Mouse (Mus musculus): Measurements from ENCODE around the gene Cltc. TPM values are rescaled to one million over a fixed set of nuclear protein-coding genes. Genes with fewer than 3 reads are reported as not detected.

Cltc gene
- polyA plus RNA-seq, 1 experiment from 2014 or later = 172 TPM

DNA sequence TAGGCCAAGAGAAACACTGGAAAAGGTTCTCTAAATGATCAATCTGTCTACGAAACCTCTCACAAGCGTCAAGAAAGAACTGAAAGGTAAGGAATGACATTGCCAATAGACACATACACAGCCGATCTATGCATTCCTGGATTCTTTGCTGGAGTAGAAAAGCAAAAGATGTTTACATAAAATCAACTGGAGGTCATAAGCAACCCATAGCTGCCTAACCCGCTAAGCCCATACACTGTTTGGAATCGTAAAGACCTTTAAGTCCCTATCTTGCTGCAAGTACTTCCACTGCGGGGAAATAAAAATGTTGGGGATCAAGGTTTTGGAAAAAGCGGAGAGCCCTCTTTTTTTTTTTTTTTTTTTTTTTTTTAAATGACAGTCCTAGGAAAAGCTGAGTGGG lies 74.5 kb downstream of the Cltc start:
- peaks cover 10% of the 10 kb centered on the region for H3K36me3 ChIP-seq (ENCODE audit: control insufficient read depth, insufficient read depth, low read length)
- H3K27me3 ChIP-seq (ENCODE audit: control insufficient read depth, insufficient read depth, low read length) = no peaks in the 10 kb centered on the region
- H3K9ac ChIP-seq (ENCODE audit: low read length) = peak overlapping the region; percentile 88
- WGBS = 35% methylated on average over 7 of the region's 7 CpGs
- peak overlapping the region; percentile 68 for H3K4me2 ChIP-seq (ENCODE audit: low read length)
- H3K27ac ChIP-seq (replicated peaks in 1 of 2; ENCODE audit: control insufficient read depth in 1 of 2, insufficient read depth in 1 of 2, low read depth in 2 of 2, low read length in 2 of 2) = no peak overlapping the region
- no peak for ATAC-seq (ENCODE audit: insufficient number of reproducible peaks, insufficient read depth, low FRiP score, low read depth)
- H3K4me1 ChIP-seq (ENCODE audit: control insufficient read depth in 2 of 2, insufficient read depth in 2 of 2, low read length in 2 of 2) = peaks cover 2 to 26% of the 10 kb centered on the region in 2 experiments
- no peaks in the 10 kb centered on the region for H3K9me3 ChIP-seq (ENCODE audit: control insufficient read depth, low read length)
- peak overlapping the region; percentile 75 to 77 for H3K4me3 ChIP-seq (ENCODE audit: control insufficient read depth in 1 of 2, insufficient read depth in 1 of 2, low read depth in 1 of 2, low read length in 2 of 2)

DNA sequence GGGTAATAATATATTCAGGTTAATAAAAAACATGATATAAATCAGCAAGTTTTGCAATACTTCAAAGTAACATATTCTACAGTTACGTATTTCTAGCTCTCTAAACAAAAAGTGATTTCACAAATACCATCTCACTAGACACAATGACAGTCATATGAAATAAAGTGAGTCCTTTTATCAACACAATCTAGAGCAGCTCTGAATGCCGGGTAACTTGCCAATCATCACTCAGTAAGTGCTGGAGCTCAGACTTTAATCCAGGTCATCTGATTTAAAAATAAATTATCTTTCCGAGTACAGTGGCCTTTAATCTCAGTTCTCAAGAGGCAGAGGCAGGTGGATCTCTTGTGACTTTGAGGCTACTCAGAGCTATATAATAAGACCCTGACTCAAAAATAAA lies 75.9 kb downstream of the Cltc start:
- Histone ChIP-seq H3K4me2 (ENCODE audit: low read length) (no peak overlapping the region), H3K36me3 (ENCODE audit: control insufficient read depth, insufficient read depth, low read length) (no peaks in the 10 kb centered on the region), H3K27me3 (ENCODE audit: control insufficient read depth, insufficient read depth, low read length) (no peaks in the 10 kb centered on the region), H3K27ac (replicated peaks in 1 of 2; ENCODE audit: control insufficient read depth in 1 of 2, insufficient read depth in 1 of 2, low read depth in 2 of 2, low read length in 2 of 2) (no peak overlapping the region), H3K4me1 (ENCODE audit: control insufficient read depth in 2 of 2, insufficient read depth in 2 of 2, low read length in 2 of 2) (peaks cover 2 to 26% of the 10 kb centered on the region in 2 experiments), H3K9me3 (ENCODE audit: control insufficient read depth, low read length) (no peaks in the 10 kb centered on the region), H3K4me3 (ENCODE audit: control insufficient read depth in 1 of 2, insufficient read depth in 1 of 2, low read depth in 1 of 2, low read length in 2 of 2) (no peak overlapping the region), H3K9ac (ENCODE audit: low read length) (no peak overlapping the region)
- WGBS = 76% methylated on average over 3 of the region's 3 CpGs
- ATAC-seq (ENCODE audit: insufficient number of reproducible peaks, insufficient read depth, low FRiP score, low read depth) = no peak

GRCm38 (mm10) chr11:86680729-86681128 lies 76.6 kb downstream of the Cltc start:
- H3K9ac ChIP-seq (ENCODE audit: low read length) = no peak overlapping the region
- no peak overlapping the region for H3K27ac ChIP-seq (replicated peaks in 1 of 2; ENCODE audit: control insufficient read depth in 1 of 2, insufficient read depth in 1 of 2, low read depth in 2 of 2, low read length in 2 of 2)
- H3K9me3 ChIP-seq (ENCODE audit: control insufficient read depth, low read length) = no peaks in the 10 kb centered on the region
- H3K4me1 ChIP-seq (ENCODE audit: control insufficient read depth in 2 of 2, insufficient read depth in 2 of 2, low read length in 2 of 2) = peaks cover 2 to 25% of the 10 kb centered on the region in 2 experiments
- 92% methylated on average over 3 of the region's 3 CpGs for WGBS
- H3K4me3 ChIP-seq (ENCODE audit: control insufficient read depth in 1 of 2, insufficient read depth in 1 of 2, low read depth in 1 of 2, low read length in 2 of 2) = no peak overlapping the region
- no peak overlapping the region for H3K4me2 ChIP-seq (ENCODE audit: low read length)
- no peaks in the 10 kb centered on the region for H3K27me3 ChIP-seq (ENCODE audit: control insufficient read depth, insufficient read depth, low read length)
- ATAC-seq (ENCODE audit: insufficient number of reproducible peaks, insufficient read depth, low FRiP score, low read depth) = no peak
- no peaks in the 10 kb centered on the region for H3K36me3 ChIP-seq (ENCODE audit: control insufficient read depth, insufficient read depth, low read length)

DNA sequence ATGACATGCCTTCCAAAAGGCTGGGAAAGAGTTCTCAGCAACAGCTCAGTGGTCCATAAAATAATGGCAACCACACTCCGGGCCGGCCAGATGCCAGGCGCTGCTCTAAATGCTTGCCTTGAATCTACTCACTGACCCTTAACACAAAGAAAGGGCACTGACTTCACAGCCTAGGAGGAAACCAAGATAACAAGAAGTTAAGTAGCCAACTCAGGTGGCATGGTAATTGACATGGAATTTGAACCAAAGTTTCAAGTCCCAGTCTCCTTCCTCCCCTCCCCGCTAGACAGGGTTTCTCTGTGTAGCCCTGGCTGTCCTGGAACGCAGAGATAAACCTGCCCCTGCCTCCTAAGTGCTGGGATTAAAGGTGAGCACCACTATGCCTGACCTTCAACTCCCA lies 78.4 kb downstream of the Cltc start:
- Histone ChIP-seq H3K9ac (ENCODE audit: low read length) (no peak overlapping the region), H3K4me1 (ENCODE audit: control insufficient read depth in 2 of 2, insufficient read depth in 2 of 2, low read length in 2 of 2) (peaks cover 0 to 12% of the 10 kb centered on the region in 2 experiments; a peak in 2 of 4 replicates), H3K9me3 (ENCODE audit: control insufficient read depth, low read length) (no peaks in the 10 kb centered on the region), H3K36me3 (ENCODE audit: control insufficient read depth, insufficient read depth, low read length) (no peaks in the 10 kb centered on the region), H3K27me3 (ENCODE audit: control insufficient read depth, insufficient read depth, low read length) (no peaks in the 10 kb centered on the region), H3K4me2 (ENCODE audit: low read length) (no peak overlapping the region), H3K27ac (replicated peaks in 1 of 2; ENCODE audit: control insufficient read depth in 1 of 2, insufficient read depth in 1 of 2, low read depth in 2 of 2, low read length in 2 of 2) (no peak overlapping the region), H3K4me3 (ENCODE audit: control insufficient read depth in 1 of 2, insufficient read depth in 1 of 2, low read depth in 1 of 2, low read length in 2 of 2) (no peak overlapping the region)
- WGBS = 68% methylated on average over 5 of the region's 5 CpGs
- ATAC-seq (ENCODE audit: insufficient number of reproducible peaks, insufficient read depth, low FRiP score, low read depth) = no peak

- Histone ChIP-seq H3K36me3 (ENCODE audit: control insufficient read depth, insufficient read depth, low read length) (no peaks in the 10 kb centered on the region), H3K27me3 (ENCODE audit: control insufficient read depth, insufficient read depth, low read length) (no peaks in the 10 kb centered on the region), H3K27ac (replicated peaks in 1 of 2; ENCODE audit: control insufficient read depth in 1 of 2, insufficient read depth in 1 of 2, low read depth in 2 of 2, low read length in 2 of 2) (no peak overlapping the region), H3K4me1 (ENCODE audit: control insufficient read depth in 2 of 2, insufficient read depth in 2 of 2, low read length in 2 of 2) (peaks cover 0 to 13% of the 10 kb centered on the region in 2 experiments; a peak in 2 of 4 replicates), H3K4me3 (ENCODE audit: control insufficient read depth in 1 of 2, insufficient read depth in 1 of 2, low read depth in 1 of 2, low read length in 2 of 2) (no peak overlapping the region), H3K4me2 (ENCODE audit: low read length) (no peak overlapping the region), H3K9me3 (ENCODE audit: control insufficient read depth, low read length) (no peaks in the 10 kb centered on the region), H3K9ac (ENCODE audit: low read length) (no peak overlapping the region)
- ATAC-seq (ENCODE audit: insufficient number of reproducible peaks, insufficient read depth, low FRiP score, low read depth) = no peak
- 84% methylated on average over 4 of the region's 4 CpGs for WGBS
These were observed 81.8 kb downstream of the Cltc start for GRCm38 (mm10) chr11:86675520-86675919.

DNA sequence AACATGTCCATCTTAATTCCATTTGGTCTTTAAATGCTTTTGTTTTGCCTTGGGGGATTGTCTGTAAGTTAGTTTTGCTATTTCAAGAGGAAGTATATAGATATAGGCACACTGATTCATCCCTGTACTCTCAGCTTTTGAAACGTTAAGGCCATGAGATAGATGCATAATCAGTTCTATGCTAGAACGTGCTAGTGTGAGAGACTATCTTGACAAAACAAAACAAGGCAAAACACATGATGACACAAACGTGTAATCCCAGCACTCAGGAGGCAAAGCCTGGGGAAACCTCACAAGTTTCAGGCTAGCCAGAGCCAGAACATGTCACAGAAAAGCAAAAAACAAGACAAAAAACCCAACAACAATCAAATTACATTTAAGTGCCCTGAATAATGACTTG lies 84.6 kb downstream of the Cltc start:
- H3K4me1 ChIP-seq (ENCODE audit: control insufficient read depth in 2 of 2, insufficient read depth in 2 of 2, low read length in 2 of 2) = peaks cover 0 to 8% of the 10 kb centered on the region in 2 experiments; a peak in 1 of 4 replicates
- no peak overlapping the region for H3K4me3 ChIP-seq (ENCODE audit: control insufficient read depth in 1 of 2, insufficient read depth in 1 of 2, low read depth in 1 of 2, low read length in 2 of 2)
- H3K9ac ChIP-seq (ENCODE audit: low read length) = no peak overlapping the region
- H3K27ac ChIP-seq (replicated peaks in 1 of 2; ENCODE audit: control insufficient read depth in 1 of 2, insufficient read depth in 1 of 2, low read depth in 2 of 2, low read length in 2 of 2) = no peak overlapping the region
- no peaks in the 10 kb centered on the region for H3K9me3 ChIP-seq (ENCODE audit: control insufficient read depth, low read length)
- H3K4me2 ChIP-seq (ENCODE audit: low read length) = no peak overlapping the region
- no peaks in the 10 kb centered on the region for H3K27me3 ChIP-seq (ENCODE audit: control insufficient read depth, insufficient read depth, low read length)
- ATAC-seq (ENCODE audit: insufficient number of reproducible peaks, insufficient read depth, low FRiP score, low read depth) = no peak
- no peaks in the 10 kb centered on the region for H3K36me3 ChIP-seq (ENCODE audit: control insufficient read depth, insufficient read depth, low read length)
- WGBS = 47% methylated on average over 3 of the region's 3 CpGs

DNA sequence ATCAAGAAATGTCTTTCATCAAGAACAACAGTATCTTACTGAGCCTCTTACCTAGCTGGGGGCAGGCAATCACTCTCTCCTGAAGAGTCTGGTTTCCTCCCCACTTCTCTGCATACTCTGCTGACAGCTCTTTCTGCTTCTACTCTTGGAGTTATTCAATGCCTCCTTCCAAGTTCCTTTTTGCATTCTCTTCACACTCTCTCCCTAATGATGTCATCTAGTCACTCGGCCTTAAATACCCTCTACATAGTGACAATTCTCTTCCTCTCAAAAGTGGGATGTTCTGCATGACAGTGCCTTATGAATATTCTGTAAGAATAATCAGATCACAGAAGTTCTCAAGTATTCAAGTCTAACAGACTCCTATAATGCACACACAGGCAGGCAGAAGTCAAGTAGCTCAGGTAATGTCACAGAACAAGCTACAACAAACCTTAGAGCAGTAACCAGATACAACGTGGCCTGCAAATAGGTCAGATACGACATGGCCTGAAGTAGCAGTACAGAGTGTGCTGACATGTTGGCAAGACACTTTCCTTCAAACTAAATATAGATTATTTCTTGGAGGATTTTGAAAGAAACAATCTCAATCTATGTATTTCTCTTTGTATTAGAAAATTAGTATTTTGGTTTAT lies 86.2 kb downstream of the Cltc start:
- H3K4me1 ChIP-seq (ENCODE audit: control insufficient read depth in 2 of 2, insufficient read depth in 2 of 2, low read length in 2 of 2) = peaks cover 0 to 8% of the 10 kb centered on the region in 2 experiments; a peak in 1 of 4 replicates
- no peaks in the 10 kb centered on the region for H3K36me3 ChIP-seq (ENCODE audit: control insufficient read depth, insufficient read depth, low read length)
- H3K4me3 ChIP-seq (ENCODE audit: control insufficient read depth in 1 of 2, insufficient read depth in 1 of 2, low read depth in 1 of 2, low read length in 2 of 2) = no peak overlapping the region
- H3K9me3 ChIP-seq (ENCODE audit: control insufficient read depth, low read length) = no peaks in the 10 kb centered on the region
- H3K9ac ChIP-seq (ENCODE audit: low read length) = no peak overlapping the region
- H3K4me2 ChIP-seq (ENCODE audit: low read length) = no peak overlapping the region
- ATAC-seq (ENCODE audit: insufficient number of reproducible peaks, insufficient read depth, low FRiP score, low read depth) = no peak
- peak overlapping the region in 1 of 2 experiments; percentile 41; a peak in 1 of 4 replicates for H3K27ac ChIP-seq (replicated peaks in 1 of 2; ENCODE audit: control insufficient read depth in 1 of 2, insufficient read depth in 1 of 2, low read depth in 2 of 2, low read length in 2 of 2)
- WGBS = 32% methylated on average over 3 of the region's 3 CpGs
- no peaks in the 10 kb centered on the region for H3K27me3 ChIP-seq (ENCODE audit: control insufficient read depth, insufficient read depth, low read length)

GRCm38 (mm10) chr11:86668169-86668568 lies 89.2 kb downstream of the Cltc start:
- Histone ChIP-seq H3K27ac (replicated peaks in 1 of 2; ENCODE audit: control insufficient read depth in 1 of 2, insufficient read depth in 1 of 2, low read depth in 2 of 2, low read length in 2 of 2) (no peak overlapping the region), H3K36me3 (ENCODE audit: control insufficient read depth, insufficient read depth, low read length) (peaks cover 22% of the 10 kb centered on the region), H3K4me2 (ENCODE audit: low read length) (no peak overlapping the region), H3K9ac (ENCODE audit: low read length) (no peak overlapping the region), H3K27me3 (ENCODE audit: control insufficient read depth, insufficient read depth, low read length) (no peaks in the 10 kb centered on the region), H3K4me1 (ENCODE audit: control insufficient read depth in 2 of 2, insufficient read depth in 2 of 2, low read length in 2 of 2) (peaks cover 0 to 11% of the 10 kb centered on the region in 2 experiments; a peak in 2 of 4 replicates), H3K4me3 (ENCODE audit: control insufficient read depth in 1 of 2, insufficient read depth in 1 of 2, low read depth in 1 of 2, low read length in 2 of 2) (no peak overlapping the region), H3K9me3 (ENCODE audit: control insufficient read depth, low read length) (no peaks in the 10 kb centered on the region)
- ATAC-seq (ENCODE audit: insufficient number of reproducible peaks, insufficient read depth, low FRiP score, low read depth) = no peak
- 81% methylated on average over 3 of the region's 3 CpGs for WGBS

Data from heart, embryonic 14.5 days (tissue).